Mouse (Mus musculus) G1E (cell line): Measurements from ENCODE around the gene Gm13769.
"Not testable (repeated sequence)": the region's sequence is repeated elsewhere in the genome, so short reads cannot be mapped to it uniquely, and the experiment has no call there.

Experiments
- CTCF ChIP-seq: IDR thresholded peaks from 2 replicates; pipeline ENCODE4 v1.5.1; 2012; ENCODE audit warnings: low read depth, low read length, inconsistent platforms, mixed read lengths
- GATA1 ChIP-seq: IDR thresholded peaks from 2 replicates; pipeline ENCODE4 v1.6.1; 2012; ENCODE audit warnings: borderline replicate concordance, low read length, inconsistent platforms, mixed read lengths
- TAL1 ChIP-seq: conservative IDR thresholded peaks from 2 replicates; pipeline ENCODE4 v1.6.1; 2012; ENCODE audit warnings: low read depth, low read length, inconsistent platforms, mixed read lengths

DNA sequence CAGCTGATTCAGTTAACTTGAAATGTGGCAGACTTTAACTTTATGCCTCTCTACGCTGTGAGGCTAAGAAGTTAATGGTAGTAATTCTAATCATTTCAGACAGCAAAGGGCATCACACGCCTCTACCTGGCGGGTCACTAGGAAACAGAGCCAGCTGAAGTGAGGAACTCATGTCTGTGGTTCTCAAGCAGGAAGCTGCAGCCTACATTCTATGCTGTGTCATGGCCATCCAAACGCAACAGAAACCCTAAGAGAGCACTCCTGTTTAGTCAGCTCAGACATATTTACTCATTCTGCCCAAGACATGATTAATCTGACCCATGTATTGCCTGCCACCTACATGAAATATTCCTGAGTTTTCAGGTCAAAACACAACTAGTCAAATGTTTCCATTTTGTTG is 24.7 kb downstream of the Gm13769 start:
- TF ChIP-seq CTCF, GATA1, TAL1: not testable (repeated sequence)
